Mouse (Mus musculus) brown adipose tissue, adult 24 weeks (tissue): Measurements from ENCODE around the gene Pdia5. TPM values are rescaled to one million over a fixed set of nuclear protein-coding genes. Genes with fewer than 3 reads are reported as not detected.

Experiments
- H3K27ac ChIP-seq: fragments of 200-500 bp; replicated peaks from 2 replicates; pipeline ENCODE4 v1.5.1; 2012; ENCODE audit warnings: low read depth, mild to moderate bottlenecking, low read length
- H3K4me1 ChIP-seq: fragments of 200-500 bp; 2 replicates; pipeline ENCODE4 v1.6.1; 2012; ENCODE audit warnings: low read length, mixed read lengths; ENCODE audit not compliant: control insufficient read depth, insufficient read depth, insufficient read length
- H3K4me3 ChIP-seq: fragments of 200-500 bp; 2 replicates; pipeline ENCODE4 v1.5.1; 2012; ENCODE audit warnings: low read depth, mild to moderate bottlenecking, low read length, moderate library complexity; ENCODE audit not compliant: insufficient read depth
- polyA plus RNA-seq: library from polyadenylated mRNA; stranded (reverse); fragments of >200 nt; gene quantifications from 2 replicates; pipeline ENCODE4 v1.2.4, GENCODE M21; 2012; ENCODE audit not compliant: missing spikeins, insufficient read depth, insufficient read length

The Pdia5 gene
- polyA plus RNA-seq, 1 experiment = 8.2 TPM

DNA sequence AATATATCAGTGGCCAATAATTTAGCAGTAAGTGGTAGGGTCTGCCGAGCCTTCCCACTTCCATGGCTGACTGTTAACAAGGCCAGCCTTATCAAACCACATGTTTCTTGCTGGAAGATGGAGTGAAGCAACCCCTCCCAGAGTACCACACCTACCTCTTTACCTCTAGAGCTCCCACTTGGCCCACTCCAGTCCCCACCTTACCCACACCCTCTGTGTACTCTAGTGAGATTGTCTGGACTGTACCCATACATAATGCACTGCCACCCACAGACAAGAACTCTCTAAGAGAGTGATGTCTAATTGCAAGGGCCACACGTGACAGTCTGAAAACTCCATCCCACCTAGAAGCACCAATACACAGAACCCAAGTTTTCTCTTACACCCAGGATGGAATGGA lies 23.6 kb downstream of the Pdia5 start:
- H3K27ac ChIP-seq = no peak overlapping the region
- peaks cover 22% of the 10 kb centered on the region for H3K4me1 ChIP-seq
- no peak overlapping the region for H3K4me3 ChIP-seq

DNA sequence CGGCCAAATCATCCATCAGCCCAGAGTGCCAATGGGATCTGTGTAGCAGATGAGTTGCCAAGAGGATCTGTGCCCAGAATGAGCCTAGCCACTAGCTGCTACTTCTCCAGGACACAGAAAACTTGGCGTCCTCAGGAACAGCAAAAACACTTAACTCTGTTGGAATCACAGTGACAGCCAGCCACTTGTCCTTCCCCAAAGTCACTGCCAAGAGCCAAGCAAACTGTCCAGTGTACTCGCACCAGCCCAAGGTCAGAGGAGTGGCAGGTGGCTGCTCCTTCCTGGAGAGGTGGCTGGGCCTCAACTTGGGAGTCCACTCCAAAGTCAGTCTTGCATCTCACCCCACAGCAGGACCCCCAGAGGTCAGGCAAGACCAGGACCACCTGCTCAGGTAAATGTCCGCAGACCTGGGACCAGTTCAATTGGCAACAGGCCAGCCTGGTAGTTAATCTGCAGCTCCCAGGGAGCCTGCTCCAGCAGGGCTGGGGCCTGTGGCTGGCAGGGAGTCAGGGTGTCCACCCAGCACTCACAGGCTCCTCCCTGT lies 24.8 kb downstream of the Pdia5 start:
- H3K27ac ChIP-seq = peak overlapping the region; percentile 49
- no peak overlapping the region for H3K4me3 ChIP-seq
- peaks cover 16% of the 10 kb centered on the region for H3K4me1 ChIP-seq

DNA sequence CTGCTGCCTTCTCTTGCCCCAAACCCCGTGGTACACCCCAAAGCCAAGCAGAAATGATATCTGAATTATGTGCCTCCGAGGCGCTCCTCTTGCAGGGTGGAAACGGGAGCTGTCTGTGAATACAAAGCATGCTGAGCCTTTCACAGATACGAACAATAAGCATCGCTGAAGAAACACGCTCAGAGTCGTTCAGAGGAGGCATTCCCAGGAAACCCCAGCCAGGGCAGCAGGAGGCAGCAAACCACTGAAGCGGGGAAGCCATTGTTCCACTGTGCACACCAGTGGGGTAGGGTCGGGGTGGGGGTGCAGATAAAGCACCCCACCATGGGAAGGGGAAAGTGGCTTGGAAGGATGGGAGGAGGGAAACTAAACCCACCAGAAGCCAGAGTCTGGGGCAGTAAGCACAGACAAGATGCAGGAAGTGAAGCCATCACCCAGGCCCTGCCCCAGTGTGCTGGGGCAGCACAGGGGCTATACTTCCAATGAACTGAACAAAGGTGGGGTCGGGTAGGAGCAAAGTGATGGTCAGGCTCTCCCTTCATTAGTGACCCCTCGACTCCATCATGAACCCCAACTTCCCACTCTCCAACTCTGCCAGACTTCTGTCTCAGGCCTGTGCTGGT lies 25.9 kb downstream of the Pdia5 start:
- peaks cover 14% of the 10 kb centered on the region for H3K4me1 ChIP-seq
- no peak overlapping the region for H3K4me3 ChIP-seq
- H3K27ac ChIP-seq = peak overlapping the region; percentile 95; the same call in 1 of the 2 replicates

DNA sequence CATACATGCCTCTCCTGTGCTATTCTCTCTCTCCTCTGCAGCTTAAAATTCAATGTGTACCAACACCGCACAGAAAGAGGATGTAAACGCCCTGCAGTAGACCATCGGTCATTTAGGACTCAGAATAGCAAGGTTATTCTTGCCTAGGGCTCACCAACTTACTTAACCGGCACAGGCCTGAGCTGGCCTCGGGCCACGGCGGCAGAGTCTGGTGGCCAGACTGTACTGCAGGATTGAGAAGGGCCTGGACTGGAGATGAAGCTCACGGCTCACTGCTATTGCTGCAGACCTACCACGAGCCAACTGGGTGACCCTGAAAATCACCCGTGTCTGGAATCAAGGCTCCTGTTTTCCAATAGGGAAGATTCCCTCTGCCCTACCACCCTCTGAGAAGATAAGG lies 27.0 kb downstream of the Pdia5 start:
- H3K4me1 ChIP-seq = peaks cover 10% of the 10 kb centered on the region
- peak overlapping the region; percentile 95 for H3K27ac ChIP-seq
- no peak overlapping the region for H3K4me3 ChIP-seq

DNA sequence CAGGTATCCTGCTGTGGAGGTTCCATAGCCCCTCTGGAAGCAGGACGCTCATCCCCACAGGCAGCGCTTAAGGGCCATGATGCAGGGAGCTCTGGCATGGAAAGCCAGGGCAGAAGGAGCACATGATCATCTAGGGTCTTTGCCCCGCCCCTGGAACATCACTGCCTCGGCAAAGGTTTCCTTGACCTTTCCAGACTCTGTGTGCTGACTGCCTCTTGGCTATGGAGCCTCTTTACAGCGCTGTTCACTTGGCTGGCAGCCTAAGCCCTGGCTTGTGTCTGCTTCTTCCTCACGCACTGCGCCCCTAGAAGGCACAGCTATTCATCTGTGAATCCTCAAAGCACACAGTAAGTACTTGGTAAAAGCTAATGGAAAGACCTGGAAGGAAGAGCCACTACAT lies 27.7 kb downstream of the Pdia5 start:
- Histone ChIP-seq H3K4me1 (peaks cover 6% of the 10 kb centered on the region), H3K27ac (no peak overlapping the region; the same call in 1 of the 2 replicates), H3K4me3 (no peak overlapping the region)

DNA sequence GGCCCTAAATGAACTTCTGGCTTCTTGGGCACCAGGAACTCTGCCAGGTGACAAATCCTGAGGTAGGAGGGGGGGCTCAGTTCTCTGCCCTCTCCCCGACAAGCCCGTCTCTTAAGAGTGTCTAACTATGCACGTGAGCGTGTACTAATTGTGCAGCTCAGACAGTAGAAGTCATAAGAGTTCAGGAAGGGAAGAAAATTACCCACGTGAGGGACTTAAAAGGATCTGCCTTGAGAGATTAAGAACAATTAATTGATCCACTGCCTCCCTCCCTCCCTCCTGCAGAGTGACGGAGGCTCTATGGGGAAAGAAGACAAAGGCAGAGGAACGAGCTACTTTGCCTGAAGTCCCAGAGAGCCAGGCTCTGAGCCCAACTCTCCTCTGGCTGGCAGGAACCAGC lies 31.1 kb downstream of the Pdia5 start:
- Histone ChIP-seq H3K4me1 (peaks cover 6% of the 10 kb centered on the region), H3K4me3 (no peak overlapping the region), H3K27ac (no peak overlapping the region)

DNA sequence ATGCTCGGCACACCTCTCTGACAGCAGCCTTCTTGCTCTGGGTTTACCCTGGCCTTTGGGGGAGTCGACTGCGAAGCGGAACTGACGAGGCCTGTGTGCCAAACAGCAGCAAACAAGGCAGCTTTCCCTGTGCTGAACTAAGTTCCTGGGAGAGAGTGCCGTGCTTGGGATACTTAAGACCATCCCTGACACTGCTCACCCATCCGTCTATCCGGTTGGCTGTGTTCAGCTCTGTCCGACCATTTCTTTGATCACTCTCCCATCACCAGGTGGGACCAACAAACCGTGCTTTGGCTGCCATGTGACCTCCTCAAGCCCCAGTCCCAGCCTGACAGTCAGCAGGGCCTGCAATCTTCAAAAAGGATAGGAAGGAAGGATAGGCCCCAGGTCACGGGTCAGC lies 32.4 kb downstream of the Pdia5 start:
- Histone ChIP-seq H3K27ac (no peak overlapping the region), H3K4me1 (no peaks in the 10 kb centered on the region), H3K4me3 (no peak overlapping the region)

DNA sequence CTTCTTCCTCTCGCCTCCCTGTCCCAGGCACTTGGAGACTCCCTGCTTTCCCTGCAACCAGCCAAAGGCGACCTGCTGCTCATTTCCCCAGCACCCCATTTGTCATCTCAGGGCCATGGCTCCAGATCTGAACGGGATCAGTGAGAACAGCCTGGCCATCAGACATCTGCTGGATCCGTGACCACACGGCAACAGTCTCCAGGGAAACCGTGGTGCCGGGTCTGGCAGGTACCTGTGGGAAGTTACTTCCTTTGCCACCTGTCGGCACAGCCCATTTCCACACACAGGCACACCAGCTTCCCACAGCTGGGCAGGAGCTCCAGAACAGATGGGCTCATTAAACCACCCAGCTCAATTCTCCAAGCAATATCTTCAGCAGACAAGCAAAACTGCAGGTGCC lies 33.2 kb downstream of the Pdia5 start:
- H3K4me1 ChIP-seq = no peaks in the 10 kb centered on the region
- no peak overlapping the region for H3K4me3 ChIP-seq
- H3K27ac ChIP-seq = no peak overlapping the region

DNA sequence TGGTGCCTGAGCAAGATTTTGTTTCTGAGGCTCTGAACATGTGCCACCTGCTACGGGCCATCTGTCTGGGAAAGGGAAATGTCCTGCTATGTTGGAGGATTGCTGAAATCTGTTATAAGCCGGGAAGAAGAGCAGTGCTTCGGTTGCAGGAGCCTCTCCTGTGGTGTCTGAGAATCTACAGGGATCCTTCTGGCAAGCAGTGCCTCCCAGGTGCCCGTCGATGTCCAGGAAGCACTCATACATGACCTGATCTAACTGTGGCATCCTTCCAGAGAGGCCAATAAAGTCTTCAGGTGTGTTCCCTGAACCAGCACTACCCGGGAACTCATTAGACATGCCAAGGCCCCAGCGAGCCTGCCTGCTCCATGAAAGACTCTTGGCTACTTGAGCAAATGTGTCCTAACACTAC lies 33.7 kb downstream of the Pdia5 start:
- no peak overlapping the region for H3K4me3 ChIP-seq
- no peaks in the 10 kb centered on the region for H3K4me1 ChIP-seq
- no peak overlapping the region for H3K27ac ChIP-seq

DNA sequence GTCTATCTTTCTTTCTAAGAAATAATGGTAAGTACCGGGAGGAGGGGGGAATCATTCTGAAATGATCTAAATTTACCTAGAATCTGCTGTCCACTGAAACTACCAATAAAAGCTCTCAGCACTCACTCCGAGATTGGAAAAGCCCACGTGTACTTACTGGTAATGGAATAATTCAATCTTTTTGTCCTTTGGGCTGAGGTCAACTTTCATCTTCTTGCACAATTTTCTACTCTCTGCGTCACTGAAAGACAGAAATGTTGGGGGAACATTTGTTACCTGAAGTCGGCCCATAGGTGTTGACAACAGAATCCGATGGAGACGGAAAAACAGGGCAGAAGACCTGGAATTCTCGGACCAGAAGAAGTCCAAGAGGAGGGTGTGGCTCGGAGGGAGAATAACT lies 34.4 kb downstream of the Pdia5 start:
- Histone ChIP-seq H3K4me1 (no peaks in the 10 kb centered on the region), H3K27ac (peak overlapping the region; percentile 63; the same call in 1 of the 2 replicates), H3K4me3 (no peak overlapping the region)

DNA sequence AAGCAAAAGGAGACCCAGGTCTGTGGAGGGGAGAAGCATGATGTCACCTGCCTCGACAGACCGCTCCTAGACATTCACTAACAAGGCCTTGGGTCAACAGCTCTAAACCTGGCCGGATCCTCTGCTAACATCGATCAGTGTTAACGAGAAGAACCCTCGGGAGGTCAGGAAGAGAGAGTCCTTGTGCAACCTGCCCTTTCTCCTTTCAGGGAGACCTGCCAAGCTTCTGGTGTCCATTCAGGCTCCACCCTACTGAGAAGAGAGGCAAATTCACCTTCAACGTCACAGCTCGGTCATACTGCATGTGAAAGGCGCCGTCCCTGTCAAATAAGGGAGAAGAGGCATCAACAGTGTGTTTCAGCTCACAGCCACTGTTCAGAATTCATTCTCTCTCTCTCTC lies 34.9 kb downstream of the Pdia5 start:
- peak overlapping the region; percentile 63; the same call in 1 of the 2 replicates for H3K27ac ChIP-seq
- no peaks in the 10 kb centered on the region for H3K4me1 ChIP-seq
- H3K4me3 ChIP-seq = no peak overlapping the region

DNA sequence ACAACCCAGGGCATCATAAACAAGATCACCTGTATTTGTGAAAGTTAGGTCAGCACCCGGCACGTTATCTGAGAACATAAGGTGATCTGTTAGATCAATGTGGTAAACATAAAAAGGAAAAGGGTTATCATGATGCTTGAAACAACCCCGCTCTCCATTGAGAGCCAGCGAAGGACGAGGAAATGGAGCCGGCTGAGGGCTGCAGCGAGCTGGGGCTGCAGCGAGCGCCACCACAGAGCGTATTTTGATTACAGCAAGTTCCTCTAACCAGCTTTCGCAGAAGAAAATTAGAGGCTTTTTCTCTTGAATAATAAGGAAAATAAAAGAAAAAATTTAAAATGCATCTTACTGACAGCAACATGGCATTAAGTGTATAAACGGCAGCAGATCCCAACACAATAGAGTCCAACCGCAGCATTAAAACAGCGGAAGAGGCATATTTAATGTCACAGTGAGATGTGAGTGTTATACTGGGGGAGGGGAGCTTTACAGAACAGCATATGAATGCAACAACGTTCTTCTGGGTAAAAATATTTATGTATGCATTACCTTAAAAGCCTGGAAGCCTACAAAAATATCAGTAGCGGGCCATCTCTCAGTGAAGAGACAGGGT lies 40.5 kb downstream of the Pdia5 start:
- H3K4me3 ChIP-seq = no peak overlapping the region
- H3K27ac ChIP-seq = no peak overlapping the region
- H3K4me1 ChIP-seq = no peaks in the 10 kb centered on the region

DNA sequence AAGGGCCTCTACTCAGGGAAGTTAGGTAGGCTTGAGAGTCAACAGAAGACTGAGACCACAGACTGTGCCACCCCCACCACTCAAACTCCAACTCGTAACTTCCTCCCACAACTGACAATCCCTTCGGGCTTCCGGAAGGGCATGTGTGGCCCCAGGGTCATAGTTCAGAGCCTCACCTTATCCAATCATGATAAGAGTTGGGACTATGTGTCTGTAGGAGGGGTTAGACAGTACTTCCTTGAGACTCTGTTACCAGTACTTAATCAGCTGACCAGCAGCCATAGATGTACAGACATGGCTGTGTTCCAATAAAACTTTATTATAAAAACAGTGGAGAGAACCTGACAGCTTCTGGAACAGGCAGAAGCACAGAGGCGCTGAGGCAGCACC lies 48.7 kb downstream of the Pdia5 start:
- Histone ChIP-seq H3K4me3 (no peak overlapping the region), H3K27ac (no peak overlapping the region), H3K4me1 (no peaks in the 10 kb centered on the region)

DNA sequence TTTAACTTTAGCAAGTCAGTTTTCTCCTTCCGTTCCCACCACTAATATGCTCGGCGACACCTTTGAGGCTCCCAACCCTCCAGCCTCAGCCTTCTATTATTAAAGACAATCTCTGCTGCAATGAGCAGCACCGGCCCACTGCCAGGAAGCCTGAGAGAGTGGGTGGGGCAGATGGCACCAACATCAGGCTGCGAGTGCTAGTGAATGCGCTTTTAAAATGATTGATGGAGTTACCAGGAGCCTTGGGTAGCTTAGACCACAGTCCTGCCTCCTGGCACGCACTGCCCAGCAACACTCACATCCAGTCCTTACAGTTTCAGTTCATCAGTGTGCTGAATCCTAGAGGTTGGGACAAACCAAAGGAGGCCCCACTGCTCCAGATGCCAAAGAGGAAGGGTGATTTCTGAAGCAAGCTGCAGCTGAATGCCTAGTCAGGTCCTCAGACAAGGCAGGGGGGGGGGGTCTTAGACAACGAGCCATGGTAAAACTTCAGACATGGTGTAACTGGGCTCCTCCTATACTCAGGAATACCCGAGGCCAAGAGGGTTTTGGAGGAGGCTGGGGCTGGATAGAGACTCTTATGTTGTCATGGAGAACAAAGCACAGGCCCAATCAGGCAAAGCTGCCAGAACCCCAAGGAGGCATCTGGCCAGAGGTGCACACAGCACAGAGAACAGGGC lies 49.2 kb downstream of the Pdia5 start:
- no peak overlapping the region for H3K4me3 ChIP-seq
- no peaks in the 10 kb centered on the region for H3K4me1 ChIP-seq
- H3K27ac ChIP-seq = no peak overlapping the region

DNA sequence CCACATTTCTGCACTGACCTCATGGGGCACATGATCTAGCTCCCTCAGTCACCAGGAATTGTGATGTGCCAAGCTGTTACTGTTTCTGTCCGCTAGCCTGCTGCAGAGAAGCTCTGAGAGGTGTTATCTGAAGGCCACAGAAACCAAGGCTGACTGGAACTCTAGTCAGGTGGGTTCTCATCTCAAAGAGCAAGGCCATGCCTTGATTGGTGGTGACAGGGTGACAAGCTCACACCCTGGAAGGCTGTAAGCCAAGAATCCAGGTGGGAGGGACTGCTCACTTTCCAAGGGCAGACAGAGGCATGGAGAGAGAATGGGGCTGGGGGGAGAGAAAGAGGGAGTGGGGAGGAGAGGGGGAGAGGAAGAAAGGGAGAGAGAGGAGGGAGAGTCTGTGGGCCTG lies 51.6 kb downstream of the Pdia5 start:
- H3K4me3 ChIP-seq = no peak overlapping the region
- no peaks in the 10 kb centered on the region for H3K4me1 ChIP-seq
- H3K27ac ChIP-seq = no peak overlapping the region

DNA sequence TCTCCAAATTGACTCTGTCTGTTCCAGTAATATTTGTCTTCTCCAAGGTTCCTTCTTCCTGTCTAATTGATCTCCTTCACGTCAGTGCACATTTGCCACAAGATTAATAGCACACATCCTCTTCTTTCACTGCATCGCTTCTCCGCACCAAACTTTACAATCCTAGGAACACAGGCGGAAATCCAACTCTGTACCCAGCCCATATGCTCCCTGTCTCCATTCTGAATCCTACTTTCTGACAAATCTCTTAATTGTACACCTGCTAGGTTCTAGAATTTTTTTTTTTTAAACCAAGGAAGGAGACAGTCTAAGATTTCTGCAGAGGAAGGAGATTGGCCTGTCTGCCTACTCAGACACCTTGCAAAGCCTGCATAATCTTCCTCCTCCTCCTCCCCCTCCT lies 59.1 kb downstream of the Pdia5 start:
- Histone ChIP-seq H3K4me1 (no peaks in the 10 kb centered on the region), H3K4me3 (no peak overlapping the region), H3K27ac (no peak overlapping the region)
